Mouse (Mus musculus) v-Abl transformed pro-B cells (cell line): ENCODE results near the gene Tas2r135.

Source experiments
- in situ Hi-C, 2 experiments: fragments of 400-800 bp; cut with MboI; formaldehyde crosslinking; loops; one replicate each; pipeline ENCODE4 v1.15.1; 2025; ENCODE audit not compliant: unreplicated experiment in 2 of 2

Gene Tas2r135

GRCm38 (mm10) chr6:42405134-42405533 is at the start of gene Tas2r135:
Gene Tas2r135, plus strand, starts transcription at chr6:42405434.
- in situ Hi-C loops, result no loop called here

- in situ Hi-C loops, result no loop called here
Measured at GRCm38 (mm10) chr6:42355794-42356600, 49.2 kb upstream of the Tas2r135 start.

- in situ Hi-C loops, result no loop called here
Measured at GRCm38 (mm10) chr6:42356913-42357312, 48.3 kb upstream of the Tas2r135 start.

- in situ Hi-C loops, result no loop called here
Measured at GRCm38 (mm10) chr6:42357901-42358300, 47.3 kb upstream of the Tas2r135 start.

- in situ Hi-C loops, result no loop called here
Measured at GRCm38 (mm10) chr6:42358901-42359300, 46.3 kb upstream of the Tas2r135 start.

GRCm38 (mm10) chr6:42359364-42360147 is 45.7 kb upstream of the Tas2r135 start:
- in situ Hi-C loops, result no loop called here

GRCm38 (mm10) chr6:42360231-42360840 is 44.9 kb upstream of the Tas2r135 start:
- in situ Hi-C loops, result no loop called here

GRCm38 (mm10) chr6:42361041-42361895 is 44.0 kb upstream of the Tas2r135 start:
- in situ Hi-C loops, result no loop called here

GRCm38 (mm10) chr6:42362074-42362473 is 43.2 kb upstream of the Tas2r135 start:
- in situ Hi-C loops, result no loop called here

- in situ Hi-C loops, result no loop called here
Measured at GRCm38 (mm10) chr6:42362497-42362896, 42.7 kb upstream of the Tas2r135 start.

- in situ Hi-C loops, result no loop called here
Measured at GRCm38 (mm10) chr6:42362974-42363373, 42.3 kb upstream of the Tas2r135 start.

GRCm38 (mm10) chr6:42364066-42364465 is 41.2 kb upstream of the Tas2r135 start:
- in situ Hi-C loops, result no loop called here

GRCm38 (mm10) chr6:42364607-42365006 is 40.6 kb upstream of the Tas2r135 start:
- in situ Hi-C loops, result no loop called here

GRCm38 (mm10) chr6:42365215-42365614 is 40.0 kb upstream of the Tas2r135 start:
- in situ Hi-C loops, result no loop called here

- in situ Hi-C loops, result no loop called here
Measured at GRCm38 (mm10) chr6:42369870-42370269, 35.4 kb upstream of the Tas2r135 start.

GRCm38 (mm10) chr6:42370630-42371363 is 34.4 kb upstream of the Tas2r135 start:
- in situ Hi-C loops, result no loop called here

- in situ Hi-C loops, result no loop called here
Measured at GRCm38 (mm10) chr6:42372001-42372400, 33.2 kb upstream of the Tas2r135 start.

GRCm38 (mm10) chr6:42372421-42372815 is 32.8 kb upstream of the Tas2r135 start:
- in situ Hi-C loops, result no loop called here

GRCm38 (mm10) chr6:42372816-42373547 is 32.3 kb upstream of the Tas2r135 start, which contains the start of gene Epha1:
Gene Epha1, minus strand, starts transcription at chr6:42373268.
- in situ Hi-C loops, result no loop called here
